Mouse (Mus musculus) megakaryocyte-erythroid progenitor cell, adult 5-6 weeks (primary cell): ENCODE results near the gene Krt7. TPM values are rescaled to one million over a fixed set of nuclear protein-coding genes. Genes with fewer than 3 reads are reported as not detected.

Source experiments
- ATAC-seq: replicated peaks from 2 replicates; pipeline ENCODE4 v1.8.0; 2016; ENCODE audit warnings: mild to moderate bottlenecking, inconsistent platforms; ENCODE audit not compliant: severe bottlenecking, poor library complexity, low FRiP score, low TSS enrichment
- total RNA-seq, 2 experiments: library from RNA; stranded (forward) in 1 of 2; stranded (reverse) in 1 of 2; fragments of 200-1000, 215-1000 nt in 1 of 2; fragments of >200 nt in 1 of 2; fragmentation: Nextera tagmentation in 1 of 2; gene quantifications; 2 replicates each; pipeline ENCODE4 v1.2.3; 2014 to 2017

Krt7 gene
- total RNA-seq, 2 experiments from 2014 or later: not detected

GRCm38 (mm10) chr15:101420903-101421302, 10.1 kb downstream of the Krt7 start:
- ATAC-seq: no peak

GRCm38 (mm10) chr15:101424914-101425313, 14.1 kb downstream of the Krt7 start:
- no peak for ATAC-seq

- ATAC-seq: no peak
These were observed 25.8 kb downstream of the Krt7 start for GRCm38 (mm10) chr15:101436611-101437010.

GRCm38 (mm10) chr15:101438555-101438954, 27.7 kb downstream of the Krt7 start, which contains the start of gene Krt87:
Gene Krt87 (minus strand): TSS chr15:101438804.
- ATAC-seq: no peak

- no peak for ATAC-seq
These were observed 30.0 kb downstream of the Krt7 start for GRCm38 (mm10) chr15:101440837-101441236.

GRCm38 (mm10) chr15:101446572-101446971, 35.7 kb downstream of the Krt7 start:
- peak; percentile 55 for ATAC-seq

GRCm38 (mm10) chr15:101447444-101447843, 36.6 kb downstream of the Krt7 start, which contains the start of gene Krt88:
Gene Krt88 (plus strand): TSS chr15:101447744.
- no peak for ATAC-seq

GRCm38 (mm10) chr15:101453093-101453736, 42.4 kb downstream of the Krt7 start:
- ATAC-seq: peak; percentile 93

GRCm38 (mm10) chr15:101454774-101455173, 43.9 kb downstream of the Krt7 start:
- no peak for ATAC-seq

GRCm38 (mm10) chr15:101455292-101455691, 44.4 kb downstream of the Krt7 start:
- no peak for ATAC-seq

GRCm38 (mm10) chr15:101455891-101456290, 45.0 kb downstream of the Krt7 start:
- no peak for ATAC-seq

GRCm38 (mm10) chr15:101458361-101458930, 47.6 kb downstream of the Krt7 start:
- no peak for ATAC-seq

GRCm38 (mm10) chr15:101459283-101459682, 48.4 kb downstream of the Krt7 start:
- ATAC-seq: no peak

GRCm38 (mm10) chr15:101463651-101464050, 52.8 kb downstream of the Krt7 start, which contains the start of gene Krt81:
Gene Krt81 (minus strand): TSS chr15:101463751.
- ATAC-seq: no peak

- ATAC-seq: no peak
These were observed 58.2 kb downstream of the Krt7 start for GRCm38 (mm10) chr15:101469093-101469492.

- ATAC-seq: peak; percentile 69; the same call in 1 of the 2 replicates
These were observed 62.2 kb downstream of the Krt7 start, which contains the start of gene Krt86 for GRCm38 (mm10) chr15:101472952-101473528. Gene Krt86 (plus strand): TSS chr15:101473478.

GRCm38 (mm10) chr15:101479007-101479665, 68.3 kb downstream of the Krt7 start:
- peak; percentile 35; the same call in 1 of the 2 replicates for ATAC-seq

GRCm38 (mm10) chr15:101479666-101480060, 68.8 kb downstream of the Krt7 start:
- ATAC-seq: no peak
